Mouse (Mus musculus): Measurements from ENCODE around the gene Sod3.

- no peak for TF ChIP-seq POLR2A (IDR thresholded peaks at IDR 0.05; ENCODE audit: borderline replicate concordance, extremely low read depth, low read depth, low read length)
- no peak for TF ChIP-seq CTCF (IDR thresholded peaks at IDR 0.05; ENCODE audit: insufficient read depth, low read length)
Observed at GRCm38 (mm10) chr5:52332120-52332519, 31.5 kb upstream of the Sod3 start.
